Mouse (Mus musculus): ENCODE measurements around the gene Nwd1.

- peak; percentile 44 for TF ChIP-seq CTCF (IDR thresholded peaks at IDR 0.05; ENCODE audit: control insufficient read depth, insufficient read depth, low read length)
- no peak for TF ChIP-seq POLR2A (IDR thresholded peaks at IDR 0.05; ENCODE audit: borderline replicate concordance, control insufficient read depth, low read depth, low read length)
These were observed 1.9 kb upstream of the Nwd1 start for GRCm38 (mm10) chr8:72644601-72645000.
